Mouse (Mus musculus): ENCODE measurements at regions not wholly inside any gene's neighbourhood (a gene's known extent, or its start where the extent isn't known, plus 50 kb on each side); places are given as distances from the start of the nearest gene placed in this dataset.
A peak's percentile ranks its signal among the peaks of the same experiment; 100 is the strongest.

- no peak for DNase-seq
These were observed 109.9 kb downstream of the Sec23a start for GRCm38 (mm10) chr12:58901931-58902330.

GRCm38 (mm10) chr12:58875808-58876207, 136.0 kb downstream of the Sec23a start:
- no peak for DNase-seq

GRCm38 (mm10) chr12:58872465-58872864, 139.4 kb downstream of the Sec23a start:
- DNase-seq, result no peak

- DNase-seq, result no peak
These were observed 155.3 kb downstream of the Sec23a start for GRCm38 (mm10) chr12:58856498-58856897.

- no peak for DNase-seq
These were observed 160.0 kb downstream of the Sec23a start for GRCm38 (mm10) chr12:58851677-58852385.

GRCm38 (mm10) chr12:58829656-58830055, 182.2 kb downstream of the Sec23a start:
- no peak for DNase-seq

GRCm38 (mm10) chr12:58827864-58828263, 184.0 kb downstream of the Sec23a start:
- DNase-seq, result no peak

GRCm38 (mm10) chr12:58825139-58825921, 186.5 kb downstream of the Sec23a start:
- DNase-seq, result no peak

- DNase-seq, result no peak
These were observed 188.8 kb downstream of the Sec23a start for GRCm38 (mm10) chr12:58822971-58823370.

GRCm38 (mm10) chr12:58804068-58804467, 207.7 kb downstream of the Sec23a start:
- no peak for DNase-seq

GRCm38 (mm10) chr12:58802410-58802809, 209.4 kb downstream of the Sec23a start:
- peak; percentile 27 to 31 for DNase-seq
